Mouse (Mus musculus): ENCODE data around the gene Obp2a. TPM values are rescaled to one million over a fixed set of nuclear protein-coding genes. Genes with fewer than 3 reads are reported as not detected.
A peak's percentile ranks its signal among the peaks of the same experiment; 100 is the strongest.
"Not testable (repeated sequence)": the region's sequence is repeated elsewhere in the genome, so short reads cannot be mapped to it uniquely, and the experiment has no call there.

Gene Obp2a
- total RNA-seq, 2 experiments from 2014 or later = not detected

GRCm38 (mm10) chr2:25708121-25708520, 8.3 kb downstream of the Obp2a start:
- peak; percentile 25; the same call in 1 of the 2 replicates for ATAC-seq (replicated peaks; ENCODE audit: poor library complexity, severe bottlenecking)

GRCm38 (mm10) chr2:25709056-25709455, 9.2 kb downstream of the Obp2a start:
- not testable (repeated sequence) for ATAC-seq (replicated peaks; ENCODE audit: poor library complexity, severe bottlenecking)

- ATAC-seq (replicated peaks; ENCODE audit: poor library complexity, severe bottlenecking) = not testable (repeated sequence)
These were observed 9.9 kb downstream of the Obp2a start for GRCm38 (mm10) chr2:25709791-25710190.

GRCm38 (mm10) chr2:25711641-25712040, 11.8 kb downstream of the Obp2a start:
- ATAC-seq (replicated peaks; ENCODE audit: poor library complexity, severe bottlenecking) = not testable (repeated sequence)

- ATAC-seq (replicated peaks; ENCODE audit: poor library complexity, severe bottlenecking) = no peak
These were observed 17.4 kb downstream of the Obp2a start for GRCm38 (mm10) chr2:25717222-25717621.

- no peak for ATAC-seq (replicated peaks; ENCODE audit: poor library complexity, severe bottlenecking)
These were observed 33.5 kb downstream of the Obp2a start for GRCm38 (mm10) chr2:25733199-25733930.

GRCm38 (mm10) chr2:25736709-25737108, 36.9 kb downstream of the Obp2a start, which contains the start of gene Obp2b:
Gene Obp2b (plus strand): TSS chr2:25737009.
- not testable (repeated sequence) for ATAC-seq (replicated peaks; ENCODE audit: poor library complexity, severe bottlenecking)

- no peak for ATAC-seq (replicated peaks; ENCODE audit: poor library complexity, severe bottlenecking)
These were observed 41.8 kb downstream of the Obp2a start for GRCm38 (mm10) chr2:25741671-25742070.

Other genes with a start within 250 kb of the Obp2a start
- not detected in 2 replicates for gene Clic3, start 243.2 kb upstream of the Obp2a start, total RNA-seq (2014; fragmentation: Nextera tagmentation)
- 1.4 TPM in 1 of 2 replicates, not detected in the other for gene Clic3, start 243.2 kb upstream of the Obp2a start, total RNA-seq (2017)
- 29.1 and 39.4 TPM in 2 replicates for gene Paxx, start 238.9 kb upstream of the Obp2a start, total RNA-seq (2014; fragmentation: Nextera tagmentation)
- gene Paxx, start 238.9 kb upstream of the Obp2a start, total RNA-seq (2017) = 20.2 and 32.5 TPM in 2 replicates
- 3.5 and 4.2 TPM in 2 replicates for gene Ptgds, start 230.0 kb upstream of the Obp2a start, total RNA-seq (2014; fragmentation: Nextera tagmentation)
- gene Ptgds, start 230.0 kb upstream of the Obp2a start, total RNA-seq (2017) = 0.93 TPM in 1 of 2 replicates, not detected in the other
- not detected in 2 replicates for gene Lcn12, start 206.1 kb upstream of the Obp2a start, total RNA-seq (2014; fragmentation: Nextera tagmentation)
- gene Lcn12, start 206.1 kb upstream of the Obp2a start, total RNA-seq (2017) = not detected in 2 replicates
- gene Fbxw5, start 199.3 kb upstream of the Obp2a start, total RNA-seq (2014; fragmentation: Nextera tagmentation) = 30.4 and 55.0 TPM in 2 replicates
- 23.9 and 31.4 TPM in 2 replicates for gene Fbxw5, start 199.3 kb upstream of the Obp2a start, total RNA-seq (2017)
- 6.0 TPM in 1 of 2 replicates, not detected in the other for gene C8g, start 198.3 kb upstream of the Obp2a start, total RNA-seq (2014; fragmentation: Nextera tagmentation)
- gene C8g, start 198.3 kb upstream of the Obp2a start, total RNA-seq (2017) = 1.5 and 1.6 TPM in 2 replicates
- gene Traf2, start 153.1 kb upstream of the Obp2a start, total RNA-seq (2014; fragmentation: Nextera tagmentation) = 17.3 and 18.2 TPM in 2 replicates
- gene Traf2, start 153.1 kb upstream of the Obp2a start, total RNA-seq (2017) = 13.9 and 15.9 TPM in 2 replicates
- gene Edf1, start 142.2 kb upstream of the Obp2a start, total RNA-seq (2014; fragmentation: Nextera tagmentation) = 134 and 171 TPM in 2 replicates
- gene Edf1, start 142.2 kb upstream of the Obp2a start, total RNA-seq (2017) = 96.1 and 107 TPM in 2 replicates
- gene Mamdc4, start 125.2 kb upstream of the Obp2a start, total RNA-seq (2014; fragmentation: Nextera tagmentation) = 1.5 and 3.4 TPM in 2 replicates
- gene Mamdc4, start 125.2 kb upstream of the Obp2a start, total RNA-seq (2017) = 1.2 and 66.7 TPM in 2 replicates
- 62.5 and 89.4 TPM in 2 replicates for gene Phpt1, start 124.8 kb upstream of the Obp2a start, total RNA-seq (2014; fragmentation: Nextera tagmentation)
- 5.9 and 46.2 TPM in 2 replicates for gene Phpt1, start 124.8 kb upstream of the Obp2a start, total RNA-seq (2017)
- gene Ajm1, start 118.3 kb upstream of the Obp2a start, total RNA-seq (2014; fragmentation: Nextera tagmentation) = not detected in 2 replicates
- gene Ajm1, start 118.3 kb upstream of the Obp2a start, total RNA-seq (2017) = 0.39 TPM in 1 of 2 replicates, not detected in the other
- gene Rabl6, start 91.5 kb upstream of the Obp2a start, total RNA-seq (2014; fragmentation: Nextera tagmentation) = 63.1 and 75.4 TPM in 2 replicates
- gene Rabl6, start 91.5 kb upstream of the Obp2a start, total RNA-seq (2017) = 61.3 and 71.0 TPM in 2 replicates
- gene Ccdc183, start 82.4 kb upstream of the Obp2a start, total RNA-seq (2014; fragmentation: Nextera tagmentation) = not detected in 2 replicates
- gene Ccdc183, start 82.4 kb upstream of the Obp2a start, total RNA-seq (2017) = not detected in 2 replicates
- gene Tmem141, start 78.0 kb upstream of the Obp2a start, total RNA-seq (2014; fragmentation: Nextera tagmentation) = 11.4 and 27.3 TPM in 2 replicates
- 25.0 and 31.5 TPM in 2 replicates for gene Tmem141, start 78.0 kb upstream of the Obp2a start, total RNA-seq (2017)
- gene Fcna, start 72.0 kb upstream of the Obp2a start, total RNA-seq (2014; fragmentation: Nextera tagmentation) = not detected in 2 replicates
- 2.0 TPM in 1 of 2 replicates, not detected in the other for gene Fcna, start 72.0 kb upstream of the Obp2a start, total RNA-seq (2017)
- gene Lcn8, start 46.9 kb upstream of the Obp2a start, total RNA-seq (2014; fragmentation: Nextera tagmentation) = not detected in 2 replicates
- gene Lcn8, start 46.9 kb upstream of the Obp2a start, total RNA-seq (2017) = not detected in 2 replicates
- not detected in 2 replicates for gene Lcn5, start 42.1 kb upstream of the Obp2a start, total RNA-seq (2014; fragmentation: Nextera tagmentation)
- not detected in 2 replicates for gene Lcn5, start 42.1 kb upstream of the Obp2a start, total RNA-seq (2017)
- gene Lcn6, start 23.3 kb upstream of the Obp2a start, total RNA-seq (2014; fragmentation: Nextera tagmentation) = not detected in 2 replicates
- gene Lcn6, start 23.3 kb upstream of the Obp2a start, total RNA-seq (2017) = not detected in 2 replicates
- gene Lcn10, start 17.3 kb upstream of the Obp2a start, total RNA-seq (2014; fragmentation: Nextera tagmentation) = not detected in 2 replicates
- gene Lcn10, start 17.3 kb upstream of the Obp2a start, total RNA-seq (2017) = not detected in 2 replicates
- 12.2 and 20.9 TPM in 2 replicates for gene Bmyc, start 6.7 kb downstream of the Obp2a start, total RNA-seq (2014; fragmentation: Nextera tagmentation)
- 4.9 and 9.2 TPM in 2 replicates for gene Bmyc, start 6.7 kb downstream of the Obp2a start, total RNA-seq (2017)
- not detected in 2 replicates for gene Obp2b, start 37.0 kb downstream of the Obp2a start, total RNA-seq (2014; fragmentation: Nextera tagmentation)
- not detected in 2 replicates for gene Obp2b, start 37.0 kb downstream of the Obp2a start, total RNA-seq (2017)
- gene Lcn3, start 65.5 kb downstream of the Obp2a start, total RNA-seq (2014; fragmentation: Nextera tagmentation) = not detected in 2 replicates
- not detected in 2 replicates for gene Lcn3, start 65.5 kb downstream of the Obp2a start, total RNA-seq (2017)
- not detected in 2 replicates for gene Lcn11, start 77.0 kb downstream of the Obp2a start, total RNA-seq (2014; fragmentation: Nextera tagmentation)
- gene Lcn11, start 77.0 kb downstream of the Obp2a start, total RNA-seq (2017) = not detected in 2 replicates
- not detected in 2 replicates for gene Gm13539, start 82.2 kb downstream of the Obp2a start, total RNA-seq (2014; fragmentation: Nextera tagmentation)
- gene Gm13539, start 82.2 kb downstream of the Obp2a start, total RNA-seq (2017) = not detected in 2 replicates
- gene Glt6d1, start 115.8 kb downstream of the Obp2a start, total RNA-seq (2014; fragmentation: Nextera tagmentation) = not detected in 2 replicates
- gene Glt6d1, start 115.8 kb downstream of the Obp2a start, total RNA-seq (2017) = not detected in 2 replicates
- not detected in 2 replicates for gene Lcn9, start 123.1 kb downstream of the Obp2a start, total RNA-seq (2014; fragmentation: Nextera tagmentation)
- gene Lcn9, start 123.1 kb downstream of the Obp2a start, total RNA-seq (2017) = not detected in 2 replicates
- gene Sohlh1, start 147.2 kb downstream of the Obp2a start, total RNA-seq (2014; fragmentation: Nextera tagmentation) = not detected in 2 replicates
- not detected in 2 replicates for gene Sohlh1, start 147.2 kb downstream of the Obp2a start, total RNA-seq (2017)
- gene Kcnt1, start 163.7 kb downstream of the Obp2a start, total RNA-seq (2014; fragmentation: Nextera tagmentation) = not detected in 2 replicates
- not detected in 2 replicates for gene Kcnt1, start 163.7 kb downstream of the Obp2a start, total RNA-seq (2017)